Mouse (Mus musculus) hindbrain, embryonic 16.5 days (tissue): ENCODE measurements around the gene Col27a1. TPM values are rescaled to one million over a fixed set of nuclear protein-coding genes. Genes with fewer than 3 reads are reported as not detected.

ENCODE experiments used
- ATAC-seq: fragments of 200-750 bp; cut with Nextera tagmentation; 2 replicates; pipeline ENCODE4 v1.8.0; 2017; ENCODE audit warnings: moderate TSS enrichment, moderate library complexity
- H3K27ac ChIP-seq: fragments of 300-500 bp; sonication (generic); 2 replicates; pipeline ENCODE4 v1.5.1; 2014; ENCODE audit warnings: low read depth, mild to moderate bottlenecking, control low read depth, low read length, moderate library complexity
- H3K27me3 ChIP-seq: fragments of 300-500 bp; sonication (generic); replicated peaks from 2 replicates; pipeline ENCODE4 v1.6.1; 2014; ENCODE audit warnings: low read length; ENCODE audit not compliant: control insufficient read depth, insufficient read depth
- H3K36me3 ChIP-seq: fragments of 300-500 bp; sonication (generic); 2 replicates; pipeline ENCODE4 v1.6.1; 2014; ENCODE audit warnings: mild to moderate bottlenecking, low read length, moderate library complexity, mixed read lengths; ENCODE audit not compliant: control insufficient read depth, insufficient read depth
- H3K4me1 ChIP-seq: fragments of 300-500 bp; sonication (generic); 2 replicates; pipeline ENCODE4 v1.6.1; 2014; ENCODE audit warnings: low read depth, low read length; ENCODE audit not compliant: control insufficient read depth, insufficient read depth
- H3K4me2 ChIP-seq: fragments of 300-500 bp; sonication (generic); 2 replicates; pipeline ENCODE4 v1.6.1; 2014; ENCODE audit warnings: mild to moderate bottlenecking, low read length, control low read depth, moderate library complexity
- H3K4me3 ChIP-seq: fragments of 300-500 bp; sonication (generic); 2 replicates; pipeline ENCODE4 v1.5.1; 2014; ENCODE audit warnings: mild to moderate bottlenecking, low read length, control low read depth, moderate library complexity
- H3K9ac ChIP-seq: fragments of 300-500 bp; sonication (generic); 2 replicates; pipeline ENCODE4 v1.6.1; 2014; ENCODE audit warnings: low read depth, mild to moderate bottlenecking, control low read depth, low read length, moderate library complexity
- H3K9me3 ChIP-seq: fragments of 300-500 bp; sonication (generic); 2 replicates; pipeline ENCODE4 v1.6.1; 2014; ENCODE audit warnings: mild to moderate bottlenecking, low read length, moderate library complexity; ENCODE audit not compliant: control insufficient read depth
- WGBS: fragments of 180-500 bp; shearing (Covaris S2); extraction: QIAGEN DNeasy Blood & Tissue Kit; methylation state at CpG from one replicate; pipeline ENCODE4 v1.1.7; 2014; 5-methylcytosine and 5-hydroxymethylcytosine counted together
- polyA plus RNA-seq: library from polyadenylated mRNA; unstranded; fragments of >200 nt; fragmentation: Nextera tagmentation; extraction: Ambion mirVana; gene quantifications from 2 replicates; pipeline ENCODE4 v1.2.1, GENCODE M21; 2015

Col27a1 gene
- polyA plus RNA-seq, 1 experiment from 2014 or later: 2.7 TPM

DNA sequence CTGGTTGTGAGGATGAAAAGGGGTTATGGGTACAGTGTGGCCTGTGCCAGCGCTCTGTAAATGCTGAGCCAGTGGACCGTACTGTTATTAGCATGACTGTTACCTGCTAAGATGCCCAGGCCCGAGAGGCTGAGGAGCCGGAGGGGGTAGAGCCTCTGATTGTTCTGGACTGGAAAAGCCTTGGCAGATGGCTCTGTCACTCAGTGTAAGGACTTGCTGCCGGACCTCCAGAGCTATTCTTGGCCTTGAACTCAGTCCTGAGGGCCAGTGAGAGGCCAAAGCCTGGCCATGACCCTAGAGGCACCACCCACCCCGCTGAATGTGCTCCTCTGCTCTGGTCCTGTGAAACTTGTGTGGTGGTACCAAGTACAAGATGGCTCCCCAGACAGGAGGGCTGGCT lies 52.5 kb downstream of the Col27a1 start:
- WGBS: 84% methylated on average over 6 of the region's 6 CpGs
- ATAC-seq: no peak
- H3K9me3 ChIP-seq: no peaks in the 10 kb centered on the region
- H3K27me3 ChIP-seq: no peaks in the 10 kb centered on the region
- H3K9ac ChIP-seq: no peak overlapping the region
- H3K4me1 ChIP-seq: no peaks in the 10 kb centered on the region
- no peak overlapping the region for H3K4me3 ChIP-seq
- H3K27ac ChIP-seq: no peak overlapping the region
- H3K4me2 ChIP-seq: no peak overlapping the region
- H3K36me3 ChIP-seq: no peaks in the 10 kb centered on the region

DNA sequence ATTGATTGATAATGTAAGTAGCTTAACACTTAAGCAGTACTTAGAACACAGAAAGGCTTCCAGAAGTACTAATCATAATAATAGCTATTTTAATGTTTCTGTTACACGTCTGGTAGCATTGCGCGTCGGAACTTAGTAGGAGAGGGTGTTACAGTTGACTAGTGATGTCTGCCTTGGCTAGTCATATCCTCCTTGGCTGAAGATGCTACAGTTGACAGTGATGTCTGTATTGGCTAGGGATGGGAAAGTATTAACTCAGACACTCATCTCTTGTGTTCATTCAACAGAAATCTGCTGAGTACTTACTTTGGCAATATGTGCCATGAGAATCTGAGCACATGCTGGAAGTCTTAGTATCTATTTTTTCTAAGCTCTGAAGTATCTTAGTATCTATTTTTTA lies 53.3 kb downstream of the Col27a1 start:
- 94% methylated on average over 4 of the region's 4 CpGs for WGBS
- Histone ChIP-seq H3K27ac (no peak overlapping the region), H3K4me2 (no peak overlapping the region), H3K36me3 (no peaks in the 10 kb centered on the region), H3K9me3 (no peaks in the 10 kb centered on the region), H3K9ac (no peak overlapping the region), H3K4me1 (no peaks in the 10 kb centered on the region), H3K27me3 (no peaks in the 10 kb centered on the region), H3K4me3 (no peak overlapping the region)
- no peak for ATAC-seq

DNA sequence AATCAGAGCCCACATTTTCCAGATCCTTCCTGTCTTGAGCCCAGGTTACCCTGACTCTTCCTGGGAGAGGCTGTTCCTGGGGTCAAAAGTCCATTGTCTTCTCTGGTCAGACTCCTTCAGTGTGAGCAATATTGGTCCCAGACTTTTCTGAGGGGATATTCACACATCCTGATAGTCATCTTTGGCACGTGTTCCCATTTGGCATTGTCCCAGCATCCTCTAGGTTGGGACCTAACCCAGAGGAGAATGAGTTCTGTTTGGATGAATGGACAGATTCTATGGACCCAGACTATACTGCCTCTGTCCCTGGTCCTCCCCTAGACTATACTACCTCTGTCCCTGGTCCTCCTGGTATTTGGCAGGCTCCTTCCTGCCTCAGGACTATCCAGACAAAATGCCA lies 53.8 kb downstream of the Col27a1 start:
- Histone ChIP-seq H3K27ac (no peak overlapping the region), H3K36me3 (no peaks in the 10 kb centered on the region), H3K4me2 (no peak overlapping the region), H3K27me3 (no peaks in the 10 kb centered on the region), H3K4me3 (no peak overlapping the region), H3K9me3 (no peaks in the 10 kb centered on the region), H3K4me1 (no peaks in the 10 kb centered on the region), H3K9ac (no peak overlapping the region)
- WGBS: 81% methylated on average over 1 of the region's 1 CpGs
- ATAC-seq: no peak

DNA sequence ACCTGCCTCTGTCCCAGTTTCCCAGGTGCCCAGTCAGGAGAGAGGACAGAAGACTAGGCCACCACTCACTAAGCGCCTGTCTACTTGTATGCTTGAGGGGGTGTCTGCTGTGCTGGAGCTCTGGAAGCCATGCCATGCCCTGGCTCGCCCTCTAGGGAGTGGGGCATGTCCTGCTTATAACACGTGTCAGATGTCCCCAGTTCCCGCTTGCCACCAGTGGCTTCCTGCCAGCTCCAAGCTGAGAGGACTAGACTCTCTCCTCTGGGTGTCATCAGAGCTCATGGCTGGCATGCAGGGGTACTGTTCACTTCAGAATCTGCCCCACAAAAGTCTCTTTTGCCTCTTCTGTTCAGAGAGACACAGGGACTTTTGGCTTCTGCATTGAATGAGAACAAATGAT lies 55.0 kb downstream of the Col27a1 start:
- Histone ChIP-seq H3K4me1 (no peaks in the 10 kb centered on the region), H3K9me3 (no peaks in the 10 kb centered on the region), H3K27ac (no peak overlapping the region), H3K9ac (no peak overlapping the region), H3K36me3 (no peaks in the 10 kb centered on the region), H3K4me2 (no peak overlapping the region), H3K27me3 (no peaks in the 10 kb centered on the region), H3K4me3 (no peak overlapping the region)
- WGBS: 68% methylated on average over 4 of the region's 4 CpGs
- ATAC-seq: no peak

DNA sequence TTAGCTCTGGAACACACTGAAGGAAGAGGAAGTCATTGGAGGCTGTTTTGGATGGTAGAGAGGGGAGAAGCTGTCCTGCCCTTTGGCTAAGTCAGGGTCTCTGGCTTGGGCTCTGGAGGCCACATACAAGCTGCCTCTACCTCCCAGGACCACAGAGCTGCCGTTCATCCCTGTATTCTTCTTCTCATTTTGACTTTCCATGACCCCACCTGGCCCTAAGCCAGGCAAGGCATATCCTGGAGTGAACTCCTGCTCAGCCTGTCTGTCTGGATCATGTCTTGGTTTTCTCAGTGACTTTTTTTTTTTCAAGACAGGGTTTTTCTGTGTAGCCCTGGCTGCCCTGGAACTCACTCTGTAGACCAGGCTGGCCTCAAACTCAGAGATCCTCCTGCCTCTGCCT lies 60.7 kb downstream of the Col27a1 start:
- no peaks in the 10 kb centered on the region for H3K27me3 ChIP-seq
- no peak for ATAC-seq
- 75% methylated on average over 1 of the region's 1 CpGs for WGBS

DNA sequence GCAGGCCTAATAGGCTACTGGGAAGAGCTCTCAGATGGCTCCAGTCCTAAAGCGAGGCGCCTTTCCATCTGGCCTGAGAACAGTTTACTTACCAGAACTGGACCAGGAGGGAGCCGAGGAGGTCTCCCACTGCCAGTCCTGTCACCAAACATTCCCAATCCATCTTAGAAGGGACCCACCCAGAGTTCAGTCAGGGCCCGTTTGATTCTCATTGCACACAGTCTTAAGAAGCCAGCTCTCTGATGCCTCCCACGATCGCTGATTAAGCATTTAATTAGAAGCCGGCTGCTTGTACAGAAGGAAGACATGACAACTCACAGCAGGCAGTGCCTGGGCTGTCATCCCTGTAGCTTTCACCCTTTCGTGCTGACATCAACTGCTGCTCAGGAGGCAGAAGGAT lies 61.4 kb downstream of the Col27a1 start:
- no peak overlapping the region; the same call in 1 of the 2 replicates for H3K9ac ChIP-seq
- H3K4me1 ChIP-seq: peaks cover 3% of the 10 kb centered on the region; the same call in 1 of the 2 replicates
- H3K27ac ChIP-seq: no peak overlapping the region
- H3K9me3 ChIP-seq: no peaks in the 10 kb centered on the region
- no peaks in the 10 kb centered on the region for H3K27me3 ChIP-seq
- no peaks in the 10 kb centered on the region for H3K36me3 ChIP-seq
- ATAC-seq: peak; percentile 69
- no peak overlapping the region for H3K4me3 ChIP-seq
- H3K4me2 ChIP-seq: no peak overlapping the region
- WGBS: 41% methylated on average over 8 of the region's 8 CpGs

More for the DNA sequence above, 60.7 kb downstream of the Col27a1 start:
- Histone ChIP-seq H3K27ac (no peak overlapping the region), H3K9me3 (no peaks in the 10 kb centered on the region), H3K4me3 (no peak overlapping the region), H3K4me2 (no peak overlapping the region), H3K4me1 (peaks cover 3% of the 10 kb centered on the region; the same call in 1 of the 2 replicates), H3K36me3 (no peaks in the 10 kb centered on the region), H3K9ac (no peak overlapping the region)

DNA sequence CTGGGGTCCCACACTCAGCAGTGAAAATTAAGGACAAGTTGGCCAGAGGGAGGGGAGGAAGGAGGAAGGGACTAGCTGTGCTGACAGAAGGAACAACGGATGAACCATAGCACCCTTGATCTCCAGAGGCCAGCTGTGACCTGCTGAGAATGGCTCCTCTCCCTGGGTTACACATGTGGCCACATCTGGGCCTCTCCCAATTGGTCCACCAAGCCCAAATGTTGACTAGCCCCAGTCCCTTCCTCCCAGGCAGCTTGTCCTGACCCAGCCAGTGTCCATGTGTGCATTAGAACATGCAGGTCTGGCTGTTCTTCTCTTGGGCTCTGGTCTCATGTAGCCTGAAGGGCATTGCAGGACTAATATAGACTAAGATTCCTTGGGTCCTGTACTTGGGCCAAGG lies 62.8 kb downstream of the Col27a1 start:
- Histone ChIP-seq H3K27me3 (no peaks in the 10 kb centered on the region), H3K36me3 (no peaks in the 10 kb centered on the region), H3K4me2 (no peak overlapping the region), H3K27ac (no peak overlapping the region), H3K9ac (no peak overlapping the region), H3K9me3 (no peaks in the 10 kb centered on the region), H3K4me3 (no peak overlapping the region), H3K4me1 (peaks cover 3% of the 10 kb centered on the region; the same call in 1 of the 2 replicates)
- 90% methylated on average over 1 of the region's 1 CpGs for WGBS
- ATAC-seq: no peak

DNA sequence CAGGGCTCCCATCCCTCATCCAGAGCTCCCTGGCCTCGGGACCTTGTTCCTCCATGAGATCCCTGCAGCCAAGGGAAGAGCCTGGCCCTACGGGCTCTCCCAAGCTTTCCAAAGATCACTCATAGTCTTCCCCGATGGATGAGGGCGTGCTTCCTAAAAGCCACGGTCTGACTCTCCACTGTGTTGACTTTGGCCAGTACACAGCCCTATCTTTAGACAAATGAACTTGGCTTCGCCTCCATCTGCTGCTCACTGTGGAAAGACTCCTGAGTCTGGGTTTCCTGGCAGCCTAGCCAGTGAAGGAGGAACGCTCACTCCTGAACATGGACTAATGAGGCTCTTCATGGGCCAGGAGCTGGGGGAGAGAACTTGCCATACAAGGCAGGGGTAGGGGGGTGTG lies 65.0 kb downstream of the Col27a1 start:
- Histone ChIP-seq H3K27me3 (no peaks in the 10 kb centered on the region), H3K9ac (no peak overlapping the region), H3K36me3 (no peaks in the 10 kb centered on the region), H3K9me3 (no peaks in the 10 kb centered on the region), H3K4me3 (no peak overlapping the region), H3K4me2 (no peak overlapping the region), H3K4me1 (peaks cover 3% of the 10 kb centered on the region; the same call in 1 of the 2 replicates), H3K27ac (no peak overlapping the region)
- peak; percentile 34; the same call in 1 of the 2 replicates for ATAC-seq
- WGBS: 79% methylated on average over 7 of the region's 7 CpGs

DNA sequence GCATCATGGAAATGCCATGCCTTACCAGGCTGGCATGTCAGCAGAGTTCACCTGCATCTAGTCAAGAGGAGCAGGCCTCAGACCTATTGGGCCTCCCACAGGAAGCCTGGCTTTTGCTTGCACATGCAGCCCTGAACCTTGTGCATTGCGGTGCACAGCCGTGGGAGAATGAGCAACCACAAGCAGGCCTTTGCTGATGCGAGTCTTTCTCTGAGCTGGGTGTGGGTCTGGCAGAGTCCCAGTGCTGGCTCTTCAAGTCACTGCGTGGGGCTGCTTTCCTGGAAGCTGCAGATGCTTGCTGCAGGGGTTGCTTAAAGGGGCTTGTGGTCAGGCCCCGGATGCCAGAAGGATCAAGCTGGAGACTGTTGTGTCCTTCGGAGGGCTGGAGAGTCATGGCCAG lies 67.9 kb downstream of the Col27a1 start:
- H3K4me3 ChIP-seq: no peak overlapping the region
- no peaks in the 10 kb centered on the region for H3K36me3 ChIP-seq
- H3K4me2 ChIP-seq: no peak overlapping the region
- no peaks in the 10 kb centered on the region for H3K9me3 ChIP-seq
- 64% methylated on average over 6 of the region's 6 CpGs for WGBS
- H3K27me3 ChIP-seq: no peaks in the 10 kb centered on the region
- no peak overlapping the region for H3K27ac ChIP-seq
- peak overlapping the region; percentile 5; the same call in 1 of the 2 replicates for H3K9ac ChIP-seq
- H3K4me1 ChIP-seq: no peaks in the 10 kb centered on the region; the same call in 1 of the 2 replicates
- no peak for ATAC-seq

DNA sequence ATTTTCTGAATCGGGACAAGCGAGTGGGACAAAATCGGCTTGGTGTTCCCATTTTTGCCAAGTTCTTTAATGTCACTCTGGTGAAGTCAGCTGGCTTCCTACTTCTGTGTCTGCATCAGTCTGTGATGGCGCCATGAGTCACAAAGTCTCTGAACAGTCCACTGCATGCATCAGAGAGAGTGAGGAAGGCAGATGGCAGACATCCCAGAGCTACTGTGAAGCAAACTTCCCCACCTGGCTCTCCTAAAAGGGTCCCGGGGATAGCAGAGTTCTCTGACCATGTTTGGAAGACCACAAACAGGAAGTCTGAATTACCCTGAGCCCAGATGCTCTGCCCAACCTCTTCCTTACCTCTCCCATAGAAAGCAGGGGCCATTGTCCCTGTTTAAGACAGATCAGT lies 69.5 kb downstream of the Col27a1 start:
- Histone ChIP-seq H3K27me3 (no peaks in the 10 kb centered on the region), H3K9me3 (no peaks in the 10 kb centered on the region), H3K36me3 (no peaks in the 10 kb centered on the region), H3K4me1 (no peaks in the 10 kb centered on the region; the same call in 1 of the 2 replicates), H3K9ac (no peak overlapping the region), H3K4me3 (no peak overlapping the region), H3K4me2 (no peak overlapping the region), H3K27ac (no peak overlapping the region)
- 78% methylated on average over 5 of the region's 5 CpGs for WGBS
- ATAC-seq: no peak
